Mouse (Mus musculus) midbrain, embryonic 14.5 days (tissue): ENCODE measurements around the gene Dlg1. TPM values are rescaled to one million over a fixed set of nuclear protein-coding genes. Genes with fewer than 3 reads are reported as not detected.
A peak's percentile ranks its signal among the peaks of the same experiment; 100 is the strongest.

Experiments
- ATAC-seq: fragments of 200-750 bp; cut with Nextera tagmentation; 2 replicates; pipeline ENCODE4 v1.8.0; 2017; ENCODE audit warnings: moderate number of reproducible peaks, moderate library complexity; ENCODE audit not compliant: low FRiP score, low TSS enrichment
- DNase-seq: peaks from one replicate; pipeline ENCODE4 v3.0.0-alpha.2; 2015
- H3K27ac ChIP-seq: fragments of 300-500 bp; sonication (generic); replicated peaks from 2 replicates; pipeline ENCODE4 v1.5.1; 2014; ENCODE audit warnings: mild to moderate bottlenecking, low read depth, low read length, moderate library complexity
- H3K27me3 ChIP-seq: fragments of 300-500 bp; sonication (generic); 2 replicates; pipeline ENCODE4 v1.6.1; 2014; ENCODE audit warnings: low read length, control low read depth, mixed read lengths; ENCODE audit not compliant: control insufficient read depth, insufficient read depth
- H3K36me3 ChIP-seq: fragments of 300-500 bp; sonication (generic); 2 replicates; pipeline ENCODE4 v1.6.1; 2014; ENCODE audit warnings: low read length, control low read depth; ENCODE audit not compliant: control insufficient read depth, insufficient read depth
- H3K4me1 ChIP-seq: fragments of 300-500 bp; sonication (generic); 2 replicates; pipeline ENCODE4 v1.6.1; 2014; ENCODE audit warnings: mild to moderate bottlenecking, antibody characterized with exemption, low read length, control low read depth; ENCODE audit not compliant: control insufficient read depth, insufficient read depth
- H3K4me2 ChIP-seq: fragments of 300-500 bp; sonication (generic); 2 replicates; pipeline ENCODE4 v1.6.1; 2014; ENCODE audit warnings: mild to moderate bottlenecking, low read length, moderate library complexity
- H3K4me3 ChIP-seq: fragments of 300-500 bp; sonication (generic); replicated peaks from 2 replicates; pipeline ENCODE4 v1.5.1; 2014; ENCODE audit warnings: low read depth, low read length
- H3K9ac ChIP-seq: fragments of 300-500 bp; sonication (generic); replicated peaks from 2 replicates; pipeline ENCODE4 v1.6.1; 2014; ENCODE audit warnings: mild to moderate bottlenecking, low read length, moderate library complexity
- H3K9me3 ChIP-seq: fragments of 300-500 bp; sonication (generic); 2 replicates; pipeline ENCODE4 v1.6.1; 2016; ENCODE audit warnings: low read length, control low read depth, mixed read lengths; ENCODE audit not compliant: control insufficient read depth
- WGBS: fragments of 180-500 bp; shearing (Covaris S2); extraction: QIAGEN DNeasy Blood & Tissue Kit; methylation state at CpG from one replicate; pipeline ENCODE4 v1.1.7; 2014; 5-methylcytosine and 5-hydroxymethylcytosine counted together
- polyA plus RNA-seq: library from polyadenylated mRNA; unstranded; fragments of >200 nt; fragmentation: Nextera tagmentation; extraction: Ambion mirVana; gene quantifications from 2 replicates; pipeline ENCODE4 v1.2.1, GENCODE M21; 2014

Gene Dlg1
- polyA plus RNA-seq, 1 experiment from 2014 or later = 13.2 TPM

DNA sequence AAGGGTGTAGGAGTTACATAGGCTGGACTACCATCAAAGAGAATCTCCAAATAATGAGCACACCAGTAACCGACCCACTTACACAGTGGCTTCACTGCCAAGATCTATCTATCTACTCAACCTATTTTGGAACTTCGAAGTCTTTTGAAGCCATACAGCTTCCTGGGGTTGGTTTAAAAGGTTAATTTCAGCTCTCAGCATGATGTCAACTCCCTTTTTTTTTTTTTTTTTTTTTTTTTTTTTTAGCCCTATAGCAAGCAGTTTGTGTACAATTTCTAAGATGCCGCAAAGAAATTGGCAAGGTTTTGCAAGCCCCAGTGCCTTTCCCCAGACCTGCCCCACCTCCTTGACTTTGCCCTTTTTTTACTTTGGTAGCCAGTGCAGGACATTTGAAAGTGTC, 202.0 kb downstream of the Dlg1 start:
- no peak overlapping the region for H3K4me3 ChIP-seq
- H3K9me3 ChIP-seq = no peaks in the 10 kb centered on the region
- H3K27me3 ChIP-seq = no peaks in the 10 kb centered on the region
- WGBS = 74% methylated on average over 3 of the region's 3 CpGs
- no peak overlapping the region for H3K4me2 ChIP-seq
- H3K36me3 ChIP-seq = peaks cover 32% of the 10 kb centered on the region
- DNase-seq (no peak), ATAC-seq (no peak)
- no peak overlapping the region for H3K27ac ChIP-seq
- H3K4me1 ChIP-seq = no peaks in the 10 kb centered on the region
- H3K9ac ChIP-seq = no peak overlapping the region

DNA sequence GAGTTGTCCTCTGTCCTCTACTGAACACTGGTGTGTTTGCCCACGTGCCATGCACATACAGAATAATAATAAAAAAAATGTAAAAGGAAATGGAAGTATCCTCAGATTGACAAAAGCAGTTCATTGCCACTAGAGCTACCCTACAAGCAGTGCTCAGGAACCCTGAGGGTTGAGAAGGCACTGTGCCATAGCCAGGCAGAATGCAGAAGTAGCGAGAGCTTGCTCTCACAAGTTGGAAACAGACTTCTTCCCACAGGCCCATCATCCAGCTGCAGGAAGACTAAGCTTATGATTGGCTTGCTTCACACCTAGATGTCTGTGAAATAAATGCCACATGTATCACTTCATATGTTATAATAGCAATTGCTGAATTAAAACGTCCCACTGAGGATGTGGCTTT, 203.7 kb downstream of the Dlg1 start:
- Histone ChIP-seq H3K27me3 (no peaks in the 10 kb centered on the region), H3K27ac (no peak overlapping the region), H3K4me3 (no peak overlapping the region), H3K9me3 (no peaks in the 10 kb centered on the region), H3K36me3 (peaks cover 26% of the 10 kb centered on the region), H3K9ac (no peak overlapping the region), H3K4me2 (no peak overlapping the region), H3K4me1 (no peaks in the 10 kb centered on the region)
- no peak for DNase-seq
- no peak for ATAC-seq
- whole genome bisulfite sequencing = 95% methylated on average over 3 of the region's 3 CpGs

DNA sequence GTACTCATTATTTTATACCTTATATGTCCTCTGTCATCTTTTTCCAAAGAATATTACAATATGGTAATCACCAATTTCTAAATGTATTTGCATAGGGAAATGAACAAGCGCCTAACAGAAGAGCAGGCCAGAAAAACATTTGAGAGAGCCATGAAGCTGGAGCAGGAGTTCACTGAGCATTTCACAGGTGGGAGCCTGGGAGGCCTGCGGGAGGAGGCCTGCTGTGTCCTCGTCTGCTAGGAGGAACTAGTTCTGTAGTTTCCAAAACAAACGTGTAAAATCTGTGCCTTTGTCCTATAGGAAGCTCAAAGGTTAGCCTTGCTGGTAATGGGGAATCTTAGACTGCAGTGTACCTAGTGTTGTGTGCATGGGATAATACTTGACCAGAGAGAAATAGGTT, 204.5 kb downstream of the Dlg1 start:
- no peak overlapping the region for H3K9ac ChIP-seq
- WGBS = 88% methylated on average over 4 of the region's 4 CpGs
- no peaks in the 10 kb centered on the region for H3K9me3 ChIP-seq
- no peak overlapping the region for H3K4me3 ChIP-seq
- ATAC-seq (no peak), DNase-seq (no peak)
- H3K27me3 ChIP-seq = no peaks in the 10 kb centered on the region
- no peak overlapping the region for H3K27ac ChIP-seq
- H3K4me1 ChIP-seq = no peaks in the 10 kb centered on the region
- H3K4me2 ChIP-seq = no peak overlapping the region
- peaks cover 26% of the 10 kb centered on the region for H3K36me3 ChIP-seq

DNA sequence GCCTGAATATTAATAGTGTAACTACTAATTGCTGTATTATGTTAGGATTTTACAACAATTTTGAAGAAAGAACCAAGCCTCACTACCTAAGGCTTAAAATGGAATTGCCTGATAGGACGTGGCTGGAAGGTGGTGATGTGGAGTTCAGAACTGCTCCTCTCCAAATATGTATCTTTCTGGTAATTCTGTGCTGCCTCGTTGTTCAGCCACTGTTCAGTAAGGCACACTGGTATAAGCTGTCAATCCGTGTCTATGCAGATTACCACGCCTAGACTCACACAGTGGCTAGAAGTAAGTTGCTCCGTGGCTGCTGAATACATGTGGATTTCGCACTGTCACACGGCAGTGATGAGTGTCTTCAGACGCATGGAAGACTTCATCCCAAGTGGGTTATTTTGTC, 210.5 kb downstream of the Dlg1 start:
- 74% methylated on average over 8 of the region's 8 CpGs for WGBS
- DNase-seq = no peak
- H3K4me2 ChIP-seq = no peak overlapping the region
- H3K9ac ChIP-seq = no peak overlapping the region
- ATAC-seq = no peak
- peaks cover 1% of the 10 kb centered on the region; the same call in 1 of the 2 replicates for H3K4me1 ChIP-seq
- H3K27me3 ChIP-seq = no peaks in the 10 kb centered on the region
- H3K36me3 ChIP-seq = peaks cover 15% of the 10 kb centered on the region; the same call in 1 of the 2 replicates
- H3K4me3 ChIP-seq = no peak overlapping the region
- no peak overlapping the region for H3K27ac ChIP-seq
- no peaks in the 10 kb centered on the region for H3K9me3 ChIP-seq

DNA sequence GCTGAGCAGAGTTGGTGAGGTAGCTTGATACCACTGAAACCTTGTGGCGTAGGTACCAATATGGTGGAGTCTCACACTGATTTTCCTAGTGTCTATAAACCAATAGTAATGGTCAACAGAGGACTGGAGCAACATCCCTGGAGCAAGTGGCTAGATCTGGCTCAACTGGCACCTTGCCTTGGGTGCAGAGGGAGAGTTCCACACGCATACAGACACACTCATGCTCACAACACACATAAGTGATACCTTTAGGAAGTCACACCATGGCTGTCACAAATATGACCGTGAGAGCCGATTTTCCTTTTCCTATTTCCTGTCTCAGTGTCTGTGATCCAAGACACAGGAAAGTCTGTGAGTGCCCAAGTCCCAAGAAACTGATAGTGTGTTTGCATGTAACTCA, 212.1 kb downstream of the Dlg1 start:
- Histone ChIP-seq H3K4me3 (no peak overlapping the region), H3K9me3 (no peaks in the 10 kb centered on the region), H3K36me3 (peaks cover 12% of the 10 kb centered on the region; the same call in 1 of the 2 replicates), H3K27me3 (no peaks in the 10 kb centered on the region), H3K27ac (no peak overlapping the region), H3K4me1 (peaks cover 6% of the 10 kb centered on the region; the same call in 1 of the 2 replicates), H3K4me2 (no peak overlapping the region), H3K9ac (no peak overlapping the region)
- ATAC-seq (no peak), DNase-seq (no peak)
- 93% methylated on average over 4 of the region's 4 CpGs for WGBS

DNA sequence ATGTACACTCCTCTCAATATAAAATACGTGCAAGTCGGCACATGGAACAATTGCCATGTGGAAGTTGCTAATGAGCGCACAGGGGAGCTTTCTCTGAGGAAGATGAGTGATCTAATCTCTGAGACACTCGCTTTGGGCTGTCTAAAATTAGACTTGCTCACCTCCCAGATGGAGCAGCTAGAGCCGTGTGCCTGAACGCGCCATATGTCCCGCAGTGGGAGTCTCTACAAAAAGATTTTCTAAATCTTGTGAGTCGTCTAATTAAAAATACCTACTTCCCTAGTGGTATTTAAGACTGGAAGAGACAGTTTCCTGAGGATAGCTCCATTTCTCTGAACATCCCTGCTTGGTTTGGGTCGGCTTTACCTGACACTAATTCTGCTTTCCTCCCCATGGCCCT, 213.1 kb downstream of the Dlg1 start:
- WGBS = 82% methylated on average over 10 of the region's 10 CpGs
- Histone ChIP-seq H3K4me3 (no peak overlapping the region), H3K4me2 (no peak overlapping the region), H3K27ac (no peak overlapping the region), H3K4me1 (peaks cover 6% of the 10 kb centered on the region; the same call in 1 of the 2 replicates), H3K9ac (no peak overlapping the region), H3K9me3 (no peaks in the 10 kb centered on the region), H3K27me3 (no peaks in the 10 kb centered on the region), H3K36me3 (peaks cover 12% of the 10 kb centered on the region; the same call in 1 of the 2 replicates)
- DNase-seq (no peak), ATAC-seq (no peak)

DNA sequence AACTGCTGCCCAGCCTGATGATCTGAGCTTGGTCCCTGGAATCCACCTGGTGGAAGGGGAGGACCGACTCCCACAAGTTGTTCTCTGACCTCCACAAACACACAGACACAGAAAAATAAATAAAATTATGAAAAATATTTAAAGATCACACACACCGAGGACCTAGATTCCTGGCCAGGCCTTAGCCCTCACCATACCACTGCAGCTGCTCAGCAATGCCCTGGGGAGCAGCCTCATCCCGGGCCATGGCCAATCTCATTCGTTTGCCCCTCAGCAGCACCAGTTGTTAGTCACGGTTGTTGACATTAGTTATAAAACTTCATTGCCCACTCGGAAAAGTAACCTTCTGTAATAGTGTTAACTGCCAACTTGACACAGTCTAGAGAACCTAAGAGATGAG, 214.8 kb downstream of the Dlg1 start:
- no peak overlapping the region for H3K4me3 ChIP-seq
- H3K4me1 ChIP-seq = peaks cover 6% of the 10 kb centered on the region; the same call in 1 of the 2 replicates
- H3K36me3 ChIP-seq = peaks cover 9% of the 10 kb centered on the region; the same call in 1 of the 2 replicates
- no peak overlapping the region for H3K9ac ChIP-seq
- WGBS = 61% methylated on average over 6 of the region's 6 CpGs
- no peak overlapping the region for H3K4me2 ChIP-seq
- no peak for ATAC-seq
- no peaks in the 10 kb centered on the region for H3K27me3 ChIP-seq
- no peaks in the 10 kb centered on the region for H3K9me3 ChIP-seq
- DNase-seq = no peak
- H3K27ac ChIP-seq = no peak overlapping the region

DNA sequence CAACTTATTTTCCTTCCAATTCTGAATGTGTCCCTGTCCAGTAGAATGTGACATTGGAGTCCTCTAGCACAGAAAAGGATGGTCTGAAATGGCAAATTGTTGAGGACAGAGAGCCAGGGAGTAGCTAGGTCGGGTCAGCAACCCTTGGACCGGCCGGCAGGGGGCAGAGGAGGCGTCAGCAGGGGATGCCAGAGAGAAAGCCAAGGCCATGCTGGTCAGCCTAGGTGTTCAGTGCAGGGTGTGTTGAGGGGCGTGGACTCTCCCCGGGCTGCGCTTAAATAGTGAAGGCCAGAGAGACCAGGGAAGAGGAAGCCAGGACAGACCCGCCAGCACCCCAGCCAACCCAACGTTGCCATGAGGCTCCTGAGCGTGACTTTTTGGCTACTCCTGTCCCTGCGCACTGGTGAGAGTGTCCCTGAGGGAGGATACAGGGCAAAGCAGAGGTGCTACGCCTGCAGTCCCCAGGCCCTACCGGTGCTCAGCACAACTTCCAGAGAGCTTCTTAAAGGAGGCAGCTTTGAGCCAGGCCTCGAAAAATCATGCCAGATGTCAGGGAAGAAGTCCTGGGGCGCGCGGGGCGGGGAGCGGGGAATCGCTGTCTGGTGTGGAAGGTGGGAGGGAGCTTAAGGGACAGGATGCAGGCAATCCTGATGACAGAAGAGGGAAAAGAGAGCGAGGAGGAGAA, 215.5 kb downstream of the Dlg1 start, which contains the start of gene Meltf:
Gene Meltf, plus strand, starts transcription at position 238 of the 685 bp plus-strand sequence.
- H3K27ac ChIP-seq = no peak within 1 kb of the TSS
- H3K27me3 ChIP-seq = no peaks in the 10 kb centered on the region
- H3K9me3 ChIP-seq = no peaks in the 10 kb centered on the region
- 35% methylated on average over 21 of the region's 21 CpGs for WGBS
- peaks cover 6% of the 10 kb centered on the region; the same call in 1 of the 2 replicates for H3K4me1 ChIP-seq
- H3K4me2 ChIP-seq = 0 out of 2 replicates have a peak within 1 kb of the TSS, but pooled peaks have one; percentile 14
- H3K4me3 ChIP-seq = no peak within 1 kb of the TSS
- H3K36me3 ChIP-seq = peaks cover 9% of the 10 kb centered on the region; the same call in 1 of the 2 replicates
- peak; percentile 74 for DNase-seq
- H3K9ac ChIP-seq = no peak within 1 kb of the TSS
- ATAC-seq = no peak
